Mouse (Mus musculus): ENCODE measurements around the gene Ptpa. TPM values are rescaled to one million over a fixed set of nuclear protein-coding genes. Genes with fewer than 3 reads are reported as not detected.

The Ptpa gene
- 80.9 and 81.6 TPM in 2 replicates for polyA plus RNA-seq (2015; fragmentation: Nextera tagmentation; extraction: Ambion mirVana)

GRCm38 (mm10) chr2:30415936-30416648, at the start of gene Ptpa:
Gene Ptpa (plus strand): TSS chr2:30416039.

GRCm38 (mm10) chr2:30392114-30392576, 23.7 kb upstream of the Ptpa start, which contains the start of gene Dolpp1:
Gene Dolpp1 (plus strand): TSS chr2:30392254.

GRCm38 (mm10) chr2:30415157-30415935, 493 bp upstream of the Ptpa start, which contains the start of gene Crat:
Gene Crat (minus strand): TSS chr2:30415813.

GRCm38 (mm10) chr2:30474039-30474438, 58.2 kb downstream of the Ptpa start, which contains the start of gene Ier5l:
Gene Ier5l (minus strand): TSS chr2:30474219.

Small RNAs within 50 kb of the gene (microRNA-seq; reads per million reads assigned to microRNA genes)
- not detected for gene Gm47292

Other genes with a start within 250 kb of the Ptpa start
- 22.8 TPM in 2 replicates for gene Endog, start 244.5 kb upstream of the Ptpa start, polyA plus RNA-seq (2015; fragmentation: Nextera tagmentation; extraction: Ambion mirVana)
- gene Spout1, start 237.6 kb upstream of the Ptpa start, polyA plus RNA-seq (2015; fragmentation: Nextera tagmentation; extraction: Ambion mirVana): 25.1 and 25.8 TPM in 2 replicates
- 11.6 and 13.6 TPM in 2 replicates for gene Kyat1, start 210.2 kb upstream of the Ptpa start, polyA plus RNA-seq (2015; fragmentation: Nextera tagmentation; extraction: Ambion mirVana)
- 27.9 and 29.2 TPM in 2 replicates for gene Lrrc8a, start 178.3 kb upstream of the Ptpa start, polyA plus RNA-seq (2015; fragmentation: Nextera tagmentation; extraction: Ambion mirVana)
- 0.06 and 0.07 TPM in 2 replicates for gene Gm28035, start 175.5 kb upstream of the Ptpa start, polyA plus RNA-seq (2015; fragmentation: Nextera tagmentation; extraction: Ambion mirVana)
- gene Phyhd1, start 149.8 kb upstream of the Ptpa start, polyA plus RNA-seq (2015; fragmentation: Nextera tagmentation; extraction: Ambion mirVana): 7.8 and 8.7 TPM in 2 replicates
- gene Gm28038, start 135.0 kb upstream of the Ptpa start, polyA plus RNA-seq (2015; fragmentation: Nextera tagmentation; extraction: Ambion mirVana): not detected in 2 replicates
- 22.8 and 24.4 TPM in 2 replicates for gene Dolk, start 129.7 kb upstream of the Ptpa start, polyA plus RNA-seq (2015; fragmentation: Nextera tagmentation; extraction: Ambion mirVana)
- 12.3 TPM in 2 replicates for gene Nup188, start 129.6 kb upstream of the Ptpa start, polyA plus RNA-seq (2015; fragmentation: Nextera tagmentation; extraction: Ambion mirVana)
- gene Sh3glb2, start 56.7 kb upstream of the Ptpa start, polyA plus RNA-seq (2015; fragmentation: Nextera tagmentation; extraction: Ambion mirVana): 77.9 and 87.5 TPM in 2 replicates
- gene Miga2, start 51.8 kb upstream of the Ptpa start, polyA plus RNA-seq (2015; fragmentation: Nextera tagmentation; extraction: Ambion mirVana): 13.9 and 15.1 TPM in 2 replicates
- gene Dolpp1, start 23.8 kb upstream of the Ptpa start, polyA plus RNA-seq (2015; fragmentation: Nextera tagmentation; extraction: Ambion mirVana): 12.4 and 13.6 TPM in 2 replicates
- 21.3 and 24.3 TPM in 2 replicates for gene Crat, start 226 bp upstream of the Ptpa start, polyA plus RNA-seq (2015; fragmentation: Nextera tagmentation; extraction: Ambion mirVana)
- gene Ier5l, start 58.2 kb downstream of the Ptpa start, polyA plus RNA-seq (2015; fragmentation: Nextera tagmentation; extraction: Ambion mirVana): 1.1 and 1.2 TPM in 2 replicates
- gene Cstad, start 179.0 kb downstream of the Ptpa start, polyA plus RNA-seq (2015; fragmentation: Nextera tagmentation; extraction: Ambion mirVana): 0.84 and 1.3 TPM in 2 replicates